10 mouse cellular contexts compared by ENCODE assay signal in the genomic region with DNA sequence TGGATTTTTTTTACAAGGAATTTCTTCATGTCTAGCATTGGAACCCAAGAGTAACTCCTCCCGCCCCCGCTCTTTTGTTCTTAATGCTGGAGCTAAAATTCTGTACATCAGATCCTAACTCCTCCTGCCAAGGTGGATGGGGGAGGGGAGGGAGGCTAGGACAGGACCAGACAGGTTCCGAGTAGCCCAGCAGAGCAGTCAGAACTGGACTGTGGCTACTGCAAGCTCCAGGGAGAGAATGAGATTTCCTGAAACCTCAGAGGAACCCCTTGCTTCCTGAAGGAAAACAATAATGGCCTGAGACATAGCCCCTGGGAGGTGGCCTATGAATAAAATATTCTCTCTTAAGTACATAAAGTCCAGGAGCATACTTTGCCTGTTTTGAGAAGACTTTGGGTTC.
"Had no signal": no experiment of that assay in that cellular context is flagged by ENCODE, and none has a peak within 500 bp of the region (broad histone marks: within the 10 kb centered on the region; RNA-seq: fewer than 3 reads in every experiment).

No protein-coding gene starts in this region.

- H3K4me1 ChIP-seq: limb, embryonic 12.5 days; midbrain, embryonic 13.5 days; stomach, embryonic 15.5 days had no signal

- H3K27me3 ChIP-seq: limb, embryonic 12.5 days; lung, embryonic 15.5 days; midbrain, embryonic 13.5 days; stomach, embryonic 15.5 days had no signal

- H3K4me3 ChIP-seq: limb, embryonic 12.5 days; lung, embryonic 15.5 days; midbrain, embryonic 13.5 days; stomach, embryonic 15.5 days had no signal

- H3K36me3 ChIP-seq: limb, embryonic 12.5 days; lung, embryonic 15.5 days; midbrain, embryonic 13.5 days; stomach, embryonic 15.5 days had no signal

- DNase-seq: layer of hippocampus, adult 9-11 months; liver, postnatal 0 days; lung, postnatal 36 days; thymus, postnatal 4 days had no signal

- H3K4me2 ChIP-seq: limb, embryonic 12.5 days; lung, embryonic 15.5 days; midbrain, embryonic 13.5 days; stomach, embryonic 15.5 days had no signal

- H3K9ac ChIP-seq: limb, embryonic 12.5 days; liver, postnatal 0 days; lung, embryonic 15.5 days; midbrain, embryonic 13.5 days; stomach, embryonic 15.5 days had no signal

- H3K9me3 ChIP-seq: limb, embryonic 12.5 days; lung, embryonic 15.5 days; midbrain, embryonic 13.5 days; stomach, embryonic 15.5 days had no signal

- ATAC-seq: intestine, embryonic 16.5 days; midbrain, embryonic 13.5 days had no signal

- H3K27ac ChIP-seq: kidney, postnatal 0 days; limb, embryonic 12.5 days; lung, embryonic 15.5 days; midbrain, embryonic 13.5 days; stomach, embryonic 15.5 days had no signal
